Mouse (Mus musculus) intestine, postnatal 0 days (tissue): Measurements from ENCODE around the gene B3galt4. TPM values are rescaled to one million over a fixed set of nuclear protein-coding genes. Genes with fewer than 3 reads are reported as not detected.
A peak's percentile ranks its signal among the peaks of the same experiment; 100 is the strongest.

Source experiments
- ATAC-seq: fragments of 200-750 bp; cut with Nextera tagmentation; 2 replicates; pipeline ENCODE4 v1.8.0; 2017; ENCODE audit warnings: mild to moderate bottlenecking, moderate TSS enrichment, moderate library complexity
- H3K27ac ChIP-seq: fragments of 300-500 bp; sonication (generic); 2 replicates; pipeline ENCODE4 v1.5.1; 2014; ENCODE audit warnings: mild to moderate bottlenecking, low read depth, low read length, moderate library complexity
- H3K27me3 ChIP-seq: fragments of 300-500 bp; sonication (generic); replicated peaks from 2 replicates; pipeline ENCODE4 v1.6.1; 2014; ENCODE audit warnings: low read length, mixed read lengths; ENCODE audit not compliant: control insufficient read depth, insufficient read depth
- H3K36me3 ChIP-seq: fragments of 300-500 bp; sonication (generic); 2 replicates; pipeline ENCODE4 v1.6.1; 2014; ENCODE audit warnings: mild to moderate bottlenecking, moderate library complexity; ENCODE audit not compliant: control insufficient read depth, insufficient read depth
- H3K4me1 ChIP-seq: fragments of 300-500 bp; sonication (generic); replicated peaks from 2 replicates; pipeline ENCODE4 v1.6.1; 2014; ENCODE audit warnings: antibody characterized with exemption, low read length, mixed read lengths; ENCODE audit not compliant: control insufficient read depth, insufficient read depth
- H3K4me2 ChIP-seq: fragments of 300-500 bp; sonication (generic); replicated peaks from 2 replicates; pipeline ENCODE4 v1.6.1; 2014; ENCODE audit warnings: low read depth, mild to moderate bottlenecking, moderate library complexity
- H3K4me3 ChIP-seq: fragments of 300-500 bp; sonication (generic); 2 replicates; pipeline ENCODE4 v1.5.1; 2014; ENCODE audit warnings: low read depth, low read length
- H3K9ac ChIP-seq: fragments of 300-500 bp; sonication (generic); 2 replicates; pipeline ENCODE4 v1.6.1; 2014; ENCODE audit warnings: mild to moderate bottlenecking, low read depth, low read length
- H3K9me3 ChIP-seq: fragments of 300-500 bp; sonication (generic); 2 replicates; pipeline ENCODE4 v1.6.1; 2016; ENCODE audit warnings: mixed run types; ENCODE audit not compliant: control insufficient read depth
- CTCF ChIP-seq: sonication (generic); IDR thresholded peaks from 2 replicates; pipeline ENCODE4 v1.5.1; 2016; ENCODE audit warnings: low read depth, mild to moderate bottlenecking, control low read depth, antibody characterized with exemption, moderate library complexity
- WGBS: fragments of 180-500 bp; shearing (Covaris S2); extraction: QIAGEN DNeasy Blood & Tissue Kit; methylation state at CpG from one replicate; pipeline ENCODE4 v1.1.7; 2014; 5-methylcytosine and 5-hydroxymethylcytosine counted together
- polyA plus RNA-seq: library from polyadenylated mRNA; unstranded; fragments of >200 nt; fragmentation: Nextera tagmentation; extraction: Ambion mirVana; gene quantifications from 2 replicates; pipeline ENCODE4 v1.2.1, GENCODE M21; 2015

The B3galt4 gene
- polyA plus RNA-seq, 1 experiment from 2014 or later = 15.0 TPM

- Histone ChIP-seq H3K36me3 (peaks cover 29% of the 10 kb centered on the region), H3K9ac (peak within 1 kb of the TSS; percentile 79), H3K27ac (no peak within 1 kb of the TSS), H3K27me3 (no peaks in the 10 kb centered on the region), H3K4me3 (peak within 1 kb of the TSS; percentile 57), H3K4me1 (peaks cover 4% of the 10 kb centered on the region; the same call in 1 of the 2 replicates), H3K4me2 (peak within 1 kb of the TSS; percentile 83), H3K9me3 (no peaks in the 10 kb centered on the region)
- ATAC-seq = peak; percentile 87
- 0% methylated on average over 36 of the region's 36 CpGs for WGBS
- TF ChIP-seq CTCF = no peak
Observed at GRCm38 (mm10) chr17:33940206-33940805, 11.0 kb downstream of the B3galt4 start, which contains the start of the genes Pfdn6 and Wdr46. Gene Pfdn6, minus strand, starts transcription at chr17:33940343. Gene Wdr46, plus strand, starts transcription at chr17:33940660.

GRCm38 (mm10) chr17:33938783-33939182 lies 12.5 kb downstream of the B3galt4 start:
- H3K4me1 ChIP-seq = peaks cover 4% of the 10 kb centered on the region; the same call in 1 of the 2 replicates
- no peaks in the 10 kb centered on the region for H3K9me3 ChIP-seq
- peak overlapping the region; percentile 83; the same call in 1 of the 2 replicates for H3K4me2 ChIP-seq
- H3K27ac ChIP-seq = no peak overlapping the region
- WGBS = 62% methylated on average over 11 of the region's 11 CpGs
- H3K27me3 ChIP-seq = no peaks in the 10 kb centered on the region
- TF ChIP-seq CTCF = no peak
- H3K4me3 ChIP-seq = no peak overlapping the region
- H3K9ac ChIP-seq = peak overlapping the region; percentile 7; the same call in 1 of the 2 replicates
- H3K36me3 ChIP-seq = peaks cover 27% of the 10 kb centered on the region
- no peak for ATAC-seq

- no peak for ATAC-seq
- Histone ChIP-seq H3K4me3 (no peak overlapping the region), H3K9me3 (no peaks in the 10 kb centered on the region), H3K9ac (no peak overlapping the region), H3K27ac (no peak overlapping the region), H3K4me1 (peaks cover 4% of the 10 kb centered on the region; the same call in 1 of the 2 replicates), H3K36me3 (peaks cover 33% of the 10 kb centered on the region; the same call in 1 of the 2 replicates), H3K27me3 (no peaks in the 10 kb centered on the region), H3K4me2 (no peak overlapping the region)
- WGBS = 81% methylated on average over 15 of the region's 15 CpGs
- TF ChIP-seq CTCF = no peak
Observed at GRCm38 (mm10) chr17:33936993-33937392, 14.3 kb downstream of the B3galt4 start.

- no peak for TF ChIP-seq CTCF
- 90% methylated on average over 21 of the region's 21 CpGs for WGBS
- H3K27me3 ChIP-seq = no peaks in the 10 kb centered on the region
Observed at GRCm38 (mm10) chr17:33935422-33936055, 15.7 kb downstream of the B3galt4 start.

GRCm38 (mm10) chr17:33932970-33933369 lies 18.3 kb downstream of the B3galt4 start:
- Histone ChIP-seq H3K27me3 (no peaks in the 10 kb centered on the region), H3K9ac (no peak overlapping the region), H3K36me3 (peaks cover 36% of the 10 kb centered on the region; the same call in 1 of the 2 replicates), H3K27ac (no peak overlapping the region), H3K9me3 (no peaks in the 10 kb centered on the region), H3K4me3 (no peak overlapping the region), H3K4me2 (no peak overlapping the region), H3K4me1 (no peaks in the 10 kb centered on the region)
- WGBS = 93% methylated on average over 15 of the region's 15 CpGs
- ATAC-seq = no peak
- no peak for TF ChIP-seq CTCF

More at GRCm38 (mm10) chr17:33935422-33936055, 15.7 kb downstream of the B3galt4 start:
- H3K9ac ChIP-seq = no peak overlapping the region
- peaks cover 33% of the 10 kb centered on the region; the same call in 1 of the 2 replicates for H3K36me3 ChIP-seq
- H3K9me3 ChIP-seq = no peaks in the 10 kb centered on the region
- ATAC-seq = no peak
- H3K27ac ChIP-seq = no peak overlapping the region
- no peak overlapping the region for H3K4me2 ChIP-seq
- H3K4me1 ChIP-seq = no peaks in the 10 kb centered on the region; the same call in 1 of the 2 replicates
- H3K4me3 ChIP-seq = no peak overlapping the region

GRCm38 (mm10) chr17:33932448-33932847 lies 18.8 kb downstream of the B3galt4 start:
- no peaks in the 10 kb centered on the region for H3K27me3 ChIP-seq
- H3K9ac ChIP-seq = no peak overlapping the region
- H3K4me2 ChIP-seq = no peak overlapping the region
- H3K4me1 ChIP-seq = no peaks in the 10 kb centered on the region
- no peaks in the 10 kb centered on the region for H3K9me3 ChIP-seq
- H3K36me3 ChIP-seq = peaks cover 37% of the 10 kb centered on the region; the same call in 1 of the 2 replicates
- no peak overlapping the region for H3K4me3 ChIP-seq
- TF ChIP-seq CTCF = no peak
- WGBS = 88% methylated on average over 14 of the region's 14 CpGs
- H3K27ac ChIP-seq = no peak overlapping the region
- ATAC-seq = no peak
